Comparison of ENCODE assay signal across 8 mouse cellular contexts in genomic region chr16:92313953-92314741, GRCm38 (mm10). TPM values are rescaled to one million over a fixed set of nuclear protein-coding genes. Genes with fewer than 3 reads are reported as not detected.
A peak's percentile ranks its signal among the peaks of the same experiment; 100 is the strongest.
DNase-seq lines count a peak whose midpoint lies in the region; ATAC-seq lines count a peak whose summit lies in the region.

No protein-coding gene starts in this region.

- no peak overlapping the region for H3K4me2 ChIP-seq in kidney, embryonic 15.5 days
- no peak overlapping the region for H3K4me2 ChIP-seq in liver, embryonic 13.5 days
- H3K4me2 ChIP-seq in neural tube, embryonic 11.5 days (ENCODE audit: low read depth): no peak overlapping the region

- WGBS in heart, embryonic 10.5 days: 49% methylated on average over 13 of the region's 13 CpGs
- WGBS in kidney, embryonic 15.5 days: 52% methylated on average over 13 of the region's 13 CpGs
- 46% methylated on average over 13 of the region's 13 CpGs for WGBS in liver, embryonic 13.5 days (ENCODE audit: insufficient replicate concordance)
- 49% methylated on average over 13 of the region's 13 CpGs for WGBS in neural tube, embryonic 11.5 days

- peaks cover 30% of the 10 kb centered on the region for H3K36me3 ChIP-seq in heart, embryonic 10.5 days
- peaks cover 44% of the 10 kb centered on the region for H3K36me3 ChIP-seq in kidney, embryonic 15.5 days
- H3K36me3 ChIP-seq in liver, embryonic 13.5 days: peaks cover 13% of the 10 kb centered on the region
- H3K36me3 ChIP-seq in neural tube, embryonic 11.5 days (ENCODE audit: control insufficient read depth, insufficient read depth, low read length): peaks cover 9% of the 10 kb centered on the region

- DNase-seq in CD4-positive helper T cell, adult 2 months (ENCODE audit: low read depth, low spot score): peak; percentile 50
- peak; percentile 70 for DNase-seq in R1 (ENCODE audit: low read depth, low spot score)
- peak; percentile 85 for DNase-seq in embryo, embryonic 11 days
- peak; percentile 87 for DNase-seq in heart, embryonic 10.5 days (ENCODE audit: low spot score)
- DNase-seq in liver, embryonic 13.5 days: peak; percentile 26
- DNase-seq in neural tube, embryonic 11.5 days (ENCODE audit: low spot score): peak; percentile 59
- no peak for DNase-seq in ovary, adult 18-20 months (ENCODE audit: low spot score)

- H3K4me1 ChIP-seq in heart, embryonic 10.5 days: peaks cover 10% of the 10 kb centered on the region; the same call in 1 of the 2 replicates
- H3K4me1 ChIP-seq in kidney, embryonic 15.5 days: no peaks in the 10 kb centered on the region
- peaks cover 3% of the 10 kb centered on the region for H3K4me1 ChIP-seq in liver, embryonic 13.5 days (replicated peaks)
- H3K4me1 ChIP-seq in neural tube, embryonic 11.5 days (ENCODE audit: control insufficient read depth, insufficient read depth, low read length): no peaks in the 10 kb centered on the region

- H3K9me3 ChIP-seq in heart, embryonic 10.5 days: no peaks in the 10 kb centered on the region
- no peaks in the 10 kb centered on the region for H3K9me3 ChIP-seq in kidney, embryonic 15.5 days (replicated peaks)
- no peaks in the 10 kb centered on the region for H3K9me3 ChIP-seq in liver, embryonic 13.5 days (replicated peaks)
- H3K9me3 ChIP-seq in neural tube, embryonic 11.5 days (ENCODE audit: control insufficient read depth, low read length): no peaks in the 10 kb centered on the region

- ATAC-seq in kidney, embryonic 15.5 days (replicated peaks; ENCODE audit: low FRiP score): peak; percentile 67; the same call in 1 of the 2 replicates
- ATAC-seq in liver, embryonic 13.5 days (ENCODE audit: low read depth): 0 out of 2 replicates have a peak, but pooled peaks have one; percentile 54
- peak; percentile 73 for ATAC-seq in neural tube, embryonic 11.5 days (ENCODE audit: insufficient read depth, low FRiP score, low TSS enrichment)

- H3K4me3 ChIP-seq in heart, embryonic 10.5 days: no peak overlapping the region
- no peak overlapping the region for H3K4me3 ChIP-seq in kidney, embryonic 15.5 days (replicated peaks)
- no peak overlapping the region for H3K4me3 ChIP-seq in liver, embryonic 13.5 days (replicated peaks)
- H3K4me3 ChIP-seq in neural tube, embryonic 11.5 days (ENCODE audit: low read depth, low read length): no peak overlapping the region

- no peaks in the 10 kb centered on the region for H3K27me3 ChIP-seq in heart, embryonic 10.5 days (ENCODE audit: insufficient read depth, poor library complexity, severe bottlenecking)
- no peaks in the 10 kb centered on the region for H3K27me3 ChIP-seq in kidney, embryonic 15.5 days
- H3K27me3 ChIP-seq in liver, embryonic 13.5 days: no peaks in the 10 kb centered on the region
- no peaks in the 10 kb centered on the region for H3K27me3 ChIP-seq in neural tube, embryonic 11.5 days (ENCODE audit: control insufficient read depth, insufficient read depth, low read length)

- H3K27ac ChIP-seq in heart, embryonic 10.5 days: no peak overlapping the region
- H3K27ac ChIP-seq in kidney, embryonic 15.5 days: no peak overlapping the region
- H3K27ac ChIP-seq in liver, embryonic 13.5 days: no peak overlapping the region
- H3K27ac ChIP-seq in neural tube, embryonic 11.5 days (ENCODE audit: low read depth, low read length): no peak overlapping the region

- H3K9ac ChIP-seq in kidney, embryonic 15.5 days: no peak overlapping the region
- no peak overlapping the region for H3K9ac ChIP-seq in liver, embryonic 13.5 days
- H3K9ac ChIP-seq in neural tube, embryonic 11.5 days (ENCODE audit: low read length): no peak overlapping the region

RNA-seq across cellular contexts. Expression of gene Fam243, which starts 7.1 kb away (rescaled TPM):
- polyA plus RNA-seq in heart, embryonic 10.5 days (2016; fragmentation: Nextera tagmentation; extraction: Ambion mirVana): 0.10 TPM in 1 of 2 replicates, not detected in the other
- polyA plus RNA-seq in kidney, embryonic 15.5 days (2015; fragmentation: Nextera tagmentation; extraction: Ambion mirVana): not detected in 2 replicates
- polyA plus RNA-seq in liver, embryonic 13.5 days (2015; fragmentation: Nextera tagmentation; extraction: Ambion mirVana): not detected in 2 replicates
- polyA plus RNA-seq in neural tube, embryonic 11.5 days (2014; fragmentation: Nextera tagmentation; extraction: Ambion mirVana): not detected in 2 replicates

RNA-seq across cellular contexts. Expression of gene Smim11, which starts 13.1 kb away (rescaled TPM):
- polyA plus RNA-seq in heart, embryonic 10.5 days (2016; fragmentation: Nextera tagmentation; extraction: Ambion mirVana): 114 and 117 TPM in 2 replicates
- 126 and 141 TPM in 2 replicates for polyA plus RNA-seq in kidney, embryonic 15.5 days (2015; fragmentation: Nextera tagmentation; extraction: Ambion mirVana)
- 65.6 and 74.9 TPM in 2 replicates for polyA plus RNA-seq in liver, embryonic 13.5 days (2015; fragmentation: Nextera tagmentation; extraction: Ambion mirVana)
- polyA plus RNA-seq in neural tube, embryonic 11.5 days (2014; fragmentation: Nextera tagmentation; extraction: Ambion mirVana): 107 and 110 TPM in 2 replicates

RNA-seq across cellular contexts. Expression of gene Kcne2, which starts 22.0 kb away (rescaled TPM):
- 0.95 and 2.0 TPM in 2 replicates for polyA plus RNA-seq in heart, embryonic 10.5 days (2016; fragmentation: Nextera tagmentation; extraction: Ambion mirVana)
- polyA plus RNA-seq in kidney, embryonic 15.5 days (2015; fragmentation: Nextera tagmentation; extraction: Ambion mirVana): 0.10 and 0.27 TPM in 2 replicates
- polyA plus RNA-seq in liver, embryonic 13.5 days (2015; fragmentation: Nextera tagmentation; extraction: Ambion mirVana): 0.06 TPM in 1 of 2 replicates, not detected in the other
- 0.13 and 0.24 TPM in 2 replicates for polyA plus RNA-seq in neural tube, embryonic 11.5 days (2014; fragmentation: Nextera tagmentation; extraction: Ambion mirVana)

RNA-seq across cellular contexts. Expression of gene Kcne1, which starts 45.1 kb away (rescaled TPM):
- 21.3 and 54.9 TPM in 2 replicates for polyA plus RNA-seq in heart, embryonic 10.5 days (2016; fragmentation: Nextera tagmentation; extraction: Ambion mirVana)
- 1.8 and 2.0 TPM in 2 replicates for polyA plus RNA-seq in kidney, embryonic 15.5 days (2015; fragmentation: Nextera tagmentation; extraction: Ambion mirVana)
- polyA plus RNA-seq in liver, embryonic 13.5 days (2015; fragmentation: Nextera tagmentation; extraction: Ambion mirVana): 0.13 and 0.17 TPM in 2 replicates
- 0.15 and 0.54 TPM in 2 replicates for polyA plus RNA-seq in neural tube, embryonic 11.5 days (2014; fragmentation: Nextera tagmentation; extraction: Ambion mirVana)
